Mouse (Mus musculus): ENCODE results near the gene Ppp2r5b.

DNA sequence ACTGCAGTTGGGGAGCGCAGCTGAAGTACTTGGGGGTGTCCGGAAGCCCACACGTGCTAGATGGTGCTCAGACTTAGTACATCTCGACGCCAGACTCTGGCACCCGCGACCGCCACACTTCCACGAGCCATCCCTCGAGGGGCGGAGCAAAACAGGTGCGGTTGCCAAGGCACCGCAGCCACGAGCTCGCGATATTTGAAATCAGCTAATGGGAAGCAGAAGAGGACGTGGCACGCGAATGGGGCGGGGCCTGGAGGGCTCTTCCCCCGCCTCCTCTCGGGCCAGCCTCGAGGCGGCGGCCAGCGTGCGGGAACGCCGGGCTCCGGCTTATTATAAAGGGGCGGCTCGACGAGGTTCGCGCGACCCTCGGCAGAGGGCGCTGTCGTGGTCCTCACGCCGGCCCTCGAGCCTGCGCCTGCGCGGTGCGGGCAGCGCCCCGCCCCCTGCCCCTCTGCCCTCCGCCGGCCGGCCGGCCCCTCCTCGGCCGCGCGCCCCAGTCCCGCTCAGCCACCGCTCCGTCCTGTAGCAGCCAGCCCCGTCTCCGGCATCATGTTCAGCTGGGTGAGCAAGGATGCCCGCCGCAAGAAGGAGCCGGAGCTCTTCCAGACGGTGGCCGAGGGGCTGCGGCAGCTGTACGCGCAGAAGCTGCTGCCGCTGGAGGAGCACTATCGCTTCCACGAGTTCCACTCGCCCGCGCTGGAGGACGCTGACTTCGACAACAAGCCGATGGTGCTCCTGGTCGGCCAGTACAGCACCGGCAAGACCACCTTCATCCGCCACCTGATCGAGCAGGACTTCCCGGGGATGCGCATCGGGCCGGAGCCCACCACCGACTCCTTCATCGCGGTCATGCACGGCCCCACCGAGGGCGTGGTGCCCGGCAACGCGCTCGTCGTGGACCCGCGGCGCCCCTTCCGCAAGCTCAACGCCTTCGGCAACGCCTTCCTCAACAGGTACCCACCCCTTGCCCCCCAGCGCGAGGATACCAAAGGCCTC is 41.1 kb upstream of the Ppp2r5b start, which contains the start of gene Ehd1:
- TF ChIP-seq CTCF (conservative IDR thresholded peaks at IDR 0.05; ENCODE audit: low read length) (no peak), POU5F1 (IDR thresholded peaks at IDR 0.05; ENCODE audit: borderline replicate concordance, low read length) (no peak)

All from E14TG2a.4 (cell line).